Mouse (Mus musculus): ENCODE measurements at regions not wholly inside any gene's neighbourhood (a gene's known extent, or its start where the extent isn't known, plus 50 kb on each side); places are given as distances from the start of the nearest gene placed in this dataset.

- no peak for TF ChIP-seq GATA4 (IDR thresholded peaks at IDR 0.05; ENCODE audit: insufficient replicate concordance, low read length)
These were observed 365.4 kb upstream of the Adgrl4 start for GRCm38 (mm10) chr3:151072322-151072721.

GRCm38 (mm10) chr3:151116831-151117230 lies 320.9 kb upstream of the Adgrl4 start:
- no peak for TF ChIP-seq GATA4 (IDR thresholded peaks at IDR 0.05; ENCODE audit: insufficient replicate concordance, low read length)

- no peak for TF ChIP-seq GATA4 (IDR thresholded peaks at IDR 0.05; ENCODE audit: insufficient replicate concordance, low read length)
These were observed 320.1 kb upstream of the Adgrl4 start for GRCm38 (mm10) chr3:151117583-151118041.

GRCm38 (mm10) chr3:151124131-151124530 lies 313.6 kb upstream of the Adgrl4 start:
- TF ChIP-seq GATA4 (IDR thresholded peaks at IDR 0.05; ENCODE audit: insufficient replicate concordance, low read length) = no peak

GRCm38 (mm10) chr3:151146889-151147288 lies 290.8 kb upstream of the Adgrl4 start:
- TF ChIP-seq GATA4 (IDR thresholded peaks at IDR 0.05; ENCODE audit: insufficient replicate concordance, low read length) = no peak

GRCm38 (mm10) chr3:151153340-151153739 lies 284.3 kb upstream of the Adgrl4 start:
- TF ChIP-seq GATA4 (IDR thresholded peaks at IDR 0.05; ENCODE audit: insufficient replicate concordance, low read length) = no peak

- TF ChIP-seq GATA4 (IDR thresholded peaks at IDR 0.05; ENCODE audit: insufficient replicate concordance, low read length) = no peak
These were observed 277.2 kb upstream of the Adgrl4 start for GRCm38 (mm10) chr3:151160516-151160915.

- no peak for TF ChIP-seq GATA4 (IDR thresholded peaks at IDR 0.05; ENCODE audit: insufficient replicate concordance, low read length)
These were observed 255.6 kb upstream of the Adgrl4 start for GRCm38 (mm10) chr3:151182132-151182531.

- TF ChIP-seq GATA4 (IDR thresholded peaks at IDR 0.05; ENCODE audit: insufficient replicate concordance, low read length) = no peak
These were observed 245.6 kb upstream of the Adgrl4 start for GRCm38 (mm10) chr3:151192092-151192491.

GRCm38 (mm10) chr3:151210978-151211377 lies 226.7 kb upstream of the Adgrl4 start:
- TF ChIP-seq GATA4 (IDR thresholded peaks at IDR 0.05; ENCODE audit: insufficient replicate concordance, low read length) = no peak

- TF ChIP-seq GATA4 (IDR thresholded peaks at IDR 0.05; ENCODE audit: insufficient replicate concordance, low read length) = no peak
These were observed 220.8 kb upstream of the Adgrl4 start for GRCm38 (mm10) chr3:151216764-151217502.

GRCm38 (mm10) chr3:151222407-151222806 lies 215.3 kb upstream of the Adgrl4 start:
- no peak for TF ChIP-seq GATA4 (IDR thresholded peaks at IDR 0.05; ENCODE audit: insufficient replicate concordance, low read length)

- TF ChIP-seq GATA4 (IDR thresholded peaks at IDR 0.05; ENCODE audit: insufficient replicate concordance, low read length) = no peak
These were observed 185.2 kb upstream of the Adgrl4 start for GRCm38 (mm10) chr3:151252458-151252857.

- no peak for TF ChIP-seq GATA4 (IDR thresholded peaks at IDR 0.05; ENCODE audit: insufficient replicate concordance, low read length)
These were observed 174.9 kb upstream of the Adgrl4 start for GRCm38 (mm10) chr3:151262821-151263220.

- TF ChIP-seq GATA4 (IDR thresholded peaks at IDR 0.05; ENCODE audit: insufficient replicate concordance, low read length) = no peak
These were observed 172.0 kb upstream of the Adgrl4 start for GRCm38 (mm10) chr3:151265658-151266057.

GRCm38 (mm10) chr3:151269514-151269913 lies 168.2 kb upstream of the Adgrl4 start:
- TF ChIP-seq GATA4 (IDR thresholded peaks at IDR 0.05; ENCODE audit: insufficient replicate concordance, low read length) = no peak

GRCm38 (mm10) chr3:151283829-151284228 lies 153.9 kb upstream of the Adgrl4 start:
- no peak for TF ChIP-seq GATA4 (IDR thresholded peaks at IDR 0.05; ENCODE audit: insufficient replicate concordance, low read length)

Data from liver, adult (tissue).